Mouse (Mus musculus): ENCODE measurements at regions not wholly inside any gene's neighbourhood (a gene's known extent, or its start where the extent isn't known, plus 50 kb on each side); places are given as distances from the start of the nearest gene placed in this dataset.

GRCm38 (mm10) chr12:109402226-109402625 lies 50.4 kb upstream of the Dlk1 start:
- TF ChIP-seq POLR2A (IDR thresholded peaks at IDR 0.05; ENCODE audit: borderline replicate concordance, control insufficient read depth, low read depth, low read length) (no peak), CTCF (IDR thresholded peaks at IDR 0.05; ENCODE audit: control insufficient read depth, insufficient read depth, low read length) (no peak)
